Mouse (Mus musculus): ENCODE measurements around the gene Nabp2.

DNA sequence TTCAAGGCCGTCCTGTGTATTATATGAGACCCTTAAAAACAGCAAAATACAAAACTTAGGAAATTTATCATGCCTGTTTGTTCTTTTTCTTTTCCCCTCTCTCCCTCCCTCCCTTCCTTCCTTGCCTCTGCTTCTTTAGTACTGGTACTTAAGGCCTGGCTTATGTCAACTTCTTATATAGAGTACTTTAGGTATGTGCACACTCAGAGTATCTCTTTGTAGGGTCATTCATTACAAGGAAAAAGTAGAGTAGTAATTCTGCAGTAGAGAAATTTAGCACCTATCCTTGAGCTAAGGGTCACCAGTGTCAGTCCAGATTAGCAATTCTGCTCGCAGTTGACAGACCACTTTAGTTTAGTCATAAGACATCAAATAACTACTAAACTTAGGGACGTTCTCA, 14.0 kb upstream of the Nabp2 start:
- TF ChIP-seq CTCF (IDR thresholded peaks at IDR 0.05; ENCODE audit: low read depth, low read length) (no peak), POLR2A (IDR thresholded peaks at IDR 0.05; ENCODE audit: extremely low read depth, insufficient read depth, low read length) (no peak)

Data from liver, adult 2 months (tissue).